Mouse (Mus musculus) midbrain, embryonic 11.5 days (tissue): ENCODE measurements around the gene Gpr183. TPM values are rescaled to one million over a fixed set of nuclear protein-coding genes. Genes with fewer than 3 reads are reported as not detected.
A peak's percentile ranks its signal among the peaks of the same experiment; 100 is the strongest.

Experiments
- ATAC-seq: fragments of 200-750 bp; cut with Nextera tagmentation; 2 replicates; pipeline ENCODE4 v1.8.0; 2017; ENCODE audit warnings: moderate TSS enrichment, moderate library complexity; ENCODE audit not compliant: low FRiP score
- DNase-seq: peaks from one replicate; pipeline ENCODE4 v3.0.0; 2015; ENCODE audit warnings: low spot score; ENCODE audit errors: missing footprints
- H3K27ac ChIP-seq: fragments of 300-500 bp; sonication (generic); 2 replicates; pipeline ENCODE4 v1.5.1; 2014; ENCODE audit warnings: low read depth, low read length
- H3K27me3 ChIP-seq: fragments of 300-500 bp; sonication (generic); 2 replicates; pipeline ENCODE4 v1.6.1; 2014; ENCODE audit warnings: mild to moderate bottlenecking, low read length, moderate library complexity, mixed read lengths; ENCODE audit not compliant: control insufficient read depth, insufficient read depth
- H3K36me3 ChIP-seq: fragments of 300-500 bp; sonication (generic); 2 replicates; pipeline ENCODE4 v1.6.1; 2014; ENCODE audit warnings: mild to moderate bottlenecking, low read length, moderate library complexity, mixed read lengths; ENCODE audit not compliant: control insufficient read depth, insufficient read depth
- H3K4me1 ChIP-seq: fragments of 300-500 bp; sonication (generic); 2 replicates; pipeline ENCODE4 v1.6.1; 2014; ENCODE audit warnings: low read length; ENCODE audit not compliant: control insufficient read depth, insufficient read depth
- H3K4me2 ChIP-seq: fragments of 300-500 bp; sonication (generic); 2 replicates; pipeline ENCODE4 v1.6.1; 2014; ENCODE audit warnings: mild to moderate bottlenecking, moderate library complexity
- H3K4me3 ChIP-seq: fragments of 300-500 bp; sonication (generic); 2 replicates; pipeline ENCODE4 v1.5.1; 2014; ENCODE audit warnings: low read depth, low read length
- H3K9ac ChIP-seq: fragments of 300-500 bp; sonication (generic); 2 replicates; pipeline ENCODE4 v1.6.1; 2014; ENCODE audit warnings: low read length
- H3K9me3 ChIP-seq: fragments of 300-500 bp; sonication (generic); 2 replicates; pipeline ENCODE4 v1.6.1; 2016; ENCODE audit warnings: low read length; ENCODE audit not compliant: control insufficient read depth
- WGBS: fragments of 180-500 bp; shearing (Covaris S2); extraction: QIAGEN DNeasy Blood & Tissue Kit; methylation state at CpG from one replicate; pipeline ENCODE4 v1.1.7; 2014; 5-methylcytosine and 5-hydroxymethylcytosine counted together
- polyA plus RNA-seq: library from polyadenylated mRNA; unstranded; fragments of >200 nt; fragmentation: Nextera tagmentation; extraction: Ambion mirVana; gene quantifications from 2 replicates; pipeline ENCODE4 v1.2.1, GENCODE M21; 2014

Gene Gpr183
- 1.4 and 1.6 TPM in 2 replicates for polyA plus RNA-seq

GRCm38 (mm10) chr14:121964990-121965389 lies at the start of gene Gpr183:
TSS of gene Gpr183 (minus strand) at chr14:121965195.
- Histone ChIP-seq H3K9me3 (no peaks in the 10 kb centered on the region), H3K4me2 (no peak within 1 kb of the TSS), H3K36me3 (no peaks in the 10 kb centered on the region), H3K27ac (no peak within 1 kb of the TSS), H3K4me3 (no peak within 1 kb of the TSS), H3K27me3 (no peaks in the 10 kb centered on the region), H3K9ac (no peak within 1 kb of the TSS), H3K4me1 (no peaks in the 10 kb centered on the region)
- 74% methylated on average over 6 of the region's 6 CpGs for WGBS
- DNase-seq (no peak), ATAC-seq (no peak)

DNA sequence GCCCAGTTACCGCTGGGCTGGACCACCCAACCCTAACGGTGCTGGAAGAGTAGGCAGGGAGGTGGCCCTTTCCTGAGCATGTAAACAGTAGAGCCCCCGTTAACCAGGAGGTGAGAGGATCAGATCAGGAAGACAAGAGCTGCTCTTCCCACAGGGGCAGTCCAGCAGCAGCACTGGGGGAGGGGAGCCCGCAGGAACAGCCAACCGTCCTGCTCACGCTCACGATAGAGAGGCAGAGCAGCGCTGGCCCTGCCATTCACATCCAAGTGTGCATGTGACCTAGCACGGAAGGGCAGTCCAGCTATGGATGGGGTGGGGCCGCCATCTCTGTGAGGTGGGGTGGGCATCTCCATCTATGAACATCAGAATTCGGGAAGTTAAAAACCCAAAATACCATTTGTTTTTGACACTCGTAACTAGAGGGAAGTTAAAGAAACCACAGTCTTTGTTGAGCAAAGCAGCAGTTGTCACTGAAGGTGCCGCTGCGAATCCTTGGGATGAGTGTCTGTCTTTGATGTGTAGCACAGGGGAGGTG lies 48.5 kb upstream of the Gpr183 start:
- H3K4me2 ChIP-seq: no peak overlapping the region
- ATAC-seq (peak; percentile 38; the same call in 1 of the 2 replicates), DNase-seq (peak; percentile 69)
- H3K36me3 ChIP-seq: no peaks in the 10 kb centered on the region
- H3K27ac ChIP-seq: no peak overlapping the region
- 83% methylated on average over 14 of the region's 14 CpGs for WGBS
- no peak overlapping the region for H3K9ac ChIP-seq
- no peak overlapping the region for H3K4me3 ChIP-seq
- no peaks in the 10 kb centered on the region for H3K9me3 ChIP-seq
- H3K27me3 ChIP-seq: no peaks in the 10 kb centered on the region
- no peaks in the 10 kb centered on the region for H3K4me1 ChIP-seq

DNA sequence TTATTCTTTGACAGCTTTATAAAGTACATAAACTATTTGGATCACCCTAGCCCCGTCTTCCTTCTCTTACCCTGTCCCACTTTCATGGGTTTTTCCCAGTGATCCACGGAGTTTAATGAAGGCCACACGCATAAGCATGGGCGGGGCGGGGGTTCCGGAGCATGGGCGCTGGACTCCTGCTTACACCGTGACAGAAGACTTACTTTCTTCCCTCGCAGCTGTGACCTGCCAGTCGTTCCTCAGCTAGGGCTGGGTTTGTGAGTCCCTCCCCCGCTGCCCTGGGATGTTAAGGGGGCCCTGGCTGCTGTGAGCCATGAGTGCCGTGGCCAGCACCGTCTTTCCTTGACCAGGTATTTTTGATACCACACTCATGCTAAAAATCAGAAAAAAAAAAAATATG lies 47.8 kb upstream of the Gpr183 start:
- Histone ChIP-seq H3K4me1 (no peaks in the 10 kb centered on the region), H3K4me3 (no peak overlapping the region), H3K4me2 (no peak overlapping the region), H3K9ac (no peak overlapping the region), H3K27ac (no peak overlapping the region), H3K9me3 (no peaks in the 10 kb centered on the region), H3K36me3 (no peaks in the 10 kb centered on the region), H3K27me3 (no peaks in the 10 kb centered on the region)
- no peak for ATAC-seq
- WGBS: 79% methylated on average over 13 of the region's 13 CpGs
- peak; percentile 57 for DNase-seq

GRCm38 (mm10) chr14:122012193-122012592 lies 47.2 kb upstream of the Gpr183 start:
- 84% methylated on average over 5 of the region's 5 CpGs for WGBS
- H3K4me1 ChIP-seq: no peaks in the 10 kb centered on the region
- no peak overlapping the region for H3K4me3 ChIP-seq
- no peaks in the 10 kb centered on the region for H3K36me3 ChIP-seq
- no peak overlapping the region for H3K27ac ChIP-seq
- ATAC-seq: no peak
- no peak overlapping the region for H3K9ac ChIP-seq
- peak; percentile 37 for DNase-seq
- H3K27me3 ChIP-seq: no peaks in the 10 kb centered on the region
- no peak overlapping the region for H3K4me2 ChIP-seq
- H3K9me3 ChIP-seq: no peaks in the 10 kb centered on the region

- no peak overlapping the region for H3K4me3 ChIP-seq
- DNase-seq (peak; percentile 12), ATAC-seq (no peak)
- no peaks in the 10 kb centered on the region for H3K4me1 ChIP-seq
- no peak overlapping the region for H3K27ac ChIP-seq
- no peaks in the 10 kb centered on the region for H3K9me3 ChIP-seq
- 93% methylated on average over 8 of the region's 8 CpGs for WGBS
- H3K9ac ChIP-seq: no peak overlapping the region
- no peaks in the 10 kb centered on the region for H3K36me3 ChIP-seq
- no peaks in the 10 kb centered on the region for H3K27me3 ChIP-seq
- H3K4me2 ChIP-seq: no peak overlapping the region
Measured at GRCm38 (mm10) chr14:122011768-122012167, 46.8 kb upstream of the Gpr183 start.

DNA sequence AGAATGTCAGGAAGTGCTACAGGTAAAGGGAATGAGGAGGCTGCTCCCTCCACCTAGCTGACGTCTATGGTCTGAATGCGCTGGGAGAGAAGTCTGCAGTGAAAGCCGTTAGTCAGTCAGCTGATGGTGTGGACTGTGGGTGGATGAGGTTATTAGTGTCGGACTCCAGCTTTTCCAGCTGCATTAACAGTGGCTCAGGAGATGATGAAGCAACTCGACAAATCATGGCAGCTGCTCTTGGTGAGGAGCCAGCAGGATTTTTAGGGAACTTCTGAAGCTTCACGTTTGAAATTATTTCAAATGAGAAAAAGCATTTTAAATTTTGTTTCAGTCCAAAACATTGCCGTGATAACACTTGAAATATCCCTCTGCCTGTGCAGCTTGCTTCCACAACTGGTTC lies 45.3 kb upstream of the Gpr183 start:
- Histone ChIP-seq H3K4me3 (no peak overlapping the region), H3K27me3 (no peaks in the 10 kb centered on the region), H3K36me3 (no peaks in the 10 kb centered on the region), H3K9me3 (no peaks in the 10 kb centered on the region), H3K4me1 (no peaks in the 10 kb centered on the region), H3K9ac (no peak overlapping the region), H3K4me2 (no peak overlapping the region), H3K27ac (no peak overlapping the region)
- DNase-seq: peak; percentile 75
- 91% methylated on average over 7 of the region's 7 CpGs for WGBS
- no peak for ATAC-seq

DNA sequence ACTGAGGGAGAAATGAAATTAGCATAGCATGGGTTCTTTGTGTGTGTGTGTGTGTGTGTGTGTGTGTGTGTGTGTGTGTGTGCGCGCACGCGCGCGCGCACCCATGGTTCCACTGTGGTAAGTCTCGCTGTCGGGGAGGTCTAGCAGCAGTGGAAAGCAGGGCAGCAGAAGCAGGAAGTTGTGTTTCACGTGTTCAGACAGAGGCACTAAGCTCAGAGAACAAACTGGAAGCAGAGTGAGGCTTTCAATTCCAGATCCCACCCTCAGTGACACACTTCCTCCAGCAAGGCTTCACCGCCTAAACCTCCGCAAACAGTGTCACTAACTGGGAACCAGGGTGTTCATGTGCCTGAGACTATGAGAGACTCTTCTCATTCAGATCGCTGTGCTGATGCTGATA lies 44.5 kb upstream of the Gpr183 start:
- DNase-seq (peak; percentile 44), ATAC-seq (no peak)
- H3K4me2 ChIP-seq: no peak overlapping the region
- no peak overlapping the region for H3K9ac ChIP-seq
- WGBS: 95% methylated on average over 13 of the region's 13 CpGs
- no peak overlapping the region for H3K27ac ChIP-seq
- no peak overlapping the region for H3K4me3 ChIP-seq
- no peaks in the 10 kb centered on the region for H3K27me3 ChIP-seq
- no peaks in the 10 kb centered on the region for H3K9me3 ChIP-seq
- no peaks in the 10 kb centered on the region for H3K4me1 ChIP-seq
- no peaks in the 10 kb centered on the region for H3K36me3 ChIP-seq

DNA sequence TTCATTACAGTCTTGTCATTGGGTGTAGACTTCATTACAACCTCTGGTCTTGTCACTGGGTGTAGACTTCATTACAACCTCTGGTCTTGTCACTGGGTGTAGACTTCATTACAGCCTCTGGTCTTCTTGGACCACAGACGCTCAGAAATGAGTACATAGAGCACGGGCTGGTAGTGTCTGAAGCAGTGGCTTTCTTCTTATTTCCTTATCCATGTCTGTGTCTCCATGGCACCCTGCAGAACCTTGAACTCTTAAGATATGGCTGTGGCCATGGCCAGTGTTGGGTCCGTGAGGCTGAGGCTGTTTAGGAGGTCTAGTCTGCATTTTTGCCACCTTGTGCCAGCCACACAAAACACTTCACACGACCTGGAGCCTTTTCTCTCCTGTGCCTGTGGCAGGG lies 43.3 kb upstream of the Gpr183 start:
- no peaks in the 10 kb centered on the region for H3K27me3 ChIP-seq
- no peak overlapping the region for H3K4me2 ChIP-seq
- DNase-seq (no peak), ATAC-seq (no peak)
- no peak overlapping the region for H3K9ac ChIP-seq
- no peaks in the 10 kb centered on the region for H3K4me1 ChIP-seq
- no peak overlapping the region for H3K4me3 ChIP-seq
- H3K36me3 ChIP-seq: no peaks in the 10 kb centered on the region
- 90% methylated on average over 4 of the region's 4 CpGs for WGBS
- H3K27ac ChIP-seq: no peak overlapping the region
- no peaks in the 10 kb centered on the region for H3K9me3 ChIP-seq

DNA sequence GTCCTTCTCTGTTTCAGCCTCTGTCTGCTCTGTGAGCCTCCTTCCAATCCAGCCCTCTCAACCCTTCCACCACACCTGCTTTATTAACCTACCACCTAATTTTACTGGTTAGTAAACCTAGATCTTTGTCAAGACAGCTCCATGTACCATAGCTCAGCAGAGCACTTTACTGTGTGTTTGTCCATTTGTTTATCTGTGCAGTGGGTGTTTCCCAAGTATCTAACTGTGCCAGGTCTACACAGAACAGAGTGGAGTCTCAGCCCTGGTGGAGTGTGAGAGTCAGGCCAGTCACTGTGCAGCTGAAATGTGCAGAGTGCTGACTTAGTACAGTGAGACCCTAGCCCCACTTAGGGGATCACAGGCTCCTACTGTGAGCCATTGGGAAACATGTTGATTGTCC lies 38.8 kb upstream of the Gpr183 start:
- Histone ChIP-seq H3K27me3 (no peaks in the 10 kb centered on the region), H3K9ac (no peak overlapping the region), H3K9me3 (no peaks in the 10 kb centered on the region), H3K36me3 (no peaks in the 10 kb centered on the region), H3K4me3 (no peak overlapping the region), H3K27ac (no peak overlapping the region), H3K4me2 (no peak overlapping the region), H3K4me1 (no peaks in the 10 kb centered on the region)
- DNase-seq (peak; percentile 68), ATAC-seq (no peak)
